Mouse (Mus musculus): ENCODE data around the gene Lactbl1.
A peak's percentile ranks its signal among the peaks of the same experiment; 100 is the strongest.

Lactbl1 gene

DNA sequence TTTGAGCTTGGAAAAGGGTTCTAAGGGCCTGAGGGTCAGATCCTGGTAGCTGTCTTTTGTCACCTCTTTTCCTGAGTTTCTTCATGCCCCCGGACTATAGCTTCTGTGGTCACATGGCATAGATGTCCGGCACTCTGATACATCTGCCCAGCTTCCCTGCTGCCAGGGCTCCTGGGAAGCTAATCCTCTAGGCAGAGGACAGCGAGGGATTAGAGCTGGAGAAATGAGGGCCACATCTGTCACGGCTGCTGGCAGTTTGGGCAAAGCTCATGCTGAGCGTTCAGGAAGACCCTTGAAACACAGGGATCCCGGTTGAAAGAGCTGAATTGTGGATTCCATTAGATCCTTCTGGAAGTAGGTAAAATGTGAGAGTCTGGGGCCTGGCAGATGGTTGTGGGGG lies at the start of gene Lactbl1:
TSS of gene Lactbl1 (plus strand) at position 234 of the 400 bp plus-strand sequence.
- no peak for DNase-seq (ENCODE audit: low read depth)

DNA sequence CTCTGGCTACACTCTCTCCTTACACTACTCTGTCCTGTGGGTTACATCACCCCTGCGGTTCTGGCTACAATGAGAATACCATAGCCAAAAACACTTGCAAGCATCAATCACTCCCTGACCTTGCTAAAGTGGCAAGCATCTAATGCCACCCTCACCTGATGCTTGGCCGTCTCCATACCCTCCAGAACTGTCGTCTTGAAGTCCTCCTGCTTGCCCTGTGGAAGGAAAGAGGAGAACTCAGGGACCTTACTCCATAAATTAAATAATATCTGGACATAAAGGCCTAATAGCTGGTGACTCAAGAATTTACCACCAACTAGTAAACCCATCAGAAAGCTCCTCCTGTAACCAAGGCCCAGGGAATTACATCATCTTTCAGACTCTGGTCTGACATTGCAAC lies 40.5 kb upstream of the Lactbl1 start:
- DNase-seq (ENCODE audit: low read depth): no peak

DNA sequence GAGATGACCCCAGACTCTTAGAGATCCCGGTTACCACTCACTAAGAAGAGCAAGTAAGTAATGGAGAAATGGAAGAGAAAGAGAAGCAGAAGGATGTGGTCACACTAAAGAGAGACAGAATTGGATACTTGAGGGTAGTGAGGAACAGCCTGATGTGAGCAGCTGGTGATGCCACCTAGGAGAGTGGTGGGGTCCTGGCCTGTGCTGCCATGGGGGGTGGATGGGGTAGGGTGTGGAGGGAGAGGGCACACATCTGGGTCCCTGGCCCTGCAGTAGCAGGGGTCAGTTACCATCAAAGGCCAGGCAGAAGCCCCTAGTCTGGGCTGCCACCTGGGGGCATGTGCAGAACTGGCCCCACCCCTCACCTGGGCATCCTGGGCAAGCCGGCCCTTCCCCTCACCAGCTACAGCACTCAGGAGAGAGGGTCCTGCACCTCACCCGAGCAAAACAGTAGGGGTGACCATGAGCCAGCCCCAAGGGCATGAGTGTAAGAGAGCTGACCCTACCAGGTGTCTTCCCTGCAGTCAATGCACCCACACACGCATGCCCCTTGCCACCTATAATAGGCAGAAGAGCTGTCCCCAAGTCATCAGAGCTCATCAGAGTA lies 35.1 kb upstream of the Lactbl1 start:
- no peak for DNase-seq (ENCODE audit: low read depth)

DNA sequence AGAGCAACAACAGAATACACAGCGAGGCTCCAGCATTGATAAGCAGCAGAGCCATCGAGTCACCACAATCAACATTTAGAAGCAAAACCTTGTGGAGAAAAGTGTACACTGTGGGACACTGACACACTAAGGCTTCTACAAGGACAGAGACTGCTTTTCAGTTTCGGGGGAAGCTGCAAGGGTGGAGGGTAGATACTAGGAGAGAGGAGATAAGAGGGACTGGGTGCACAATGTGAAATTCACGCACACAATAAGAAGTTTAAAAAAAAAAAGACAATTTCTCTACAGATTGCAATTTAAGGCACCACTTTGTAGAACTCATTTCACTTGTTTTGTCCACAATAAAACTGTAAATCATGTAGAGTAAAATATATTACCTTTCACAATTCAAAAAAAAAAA lies 34.4 kb upstream of the Lactbl1 start:
- no peak for DNase-seq (ENCODE audit: low read depth)

DNA sequence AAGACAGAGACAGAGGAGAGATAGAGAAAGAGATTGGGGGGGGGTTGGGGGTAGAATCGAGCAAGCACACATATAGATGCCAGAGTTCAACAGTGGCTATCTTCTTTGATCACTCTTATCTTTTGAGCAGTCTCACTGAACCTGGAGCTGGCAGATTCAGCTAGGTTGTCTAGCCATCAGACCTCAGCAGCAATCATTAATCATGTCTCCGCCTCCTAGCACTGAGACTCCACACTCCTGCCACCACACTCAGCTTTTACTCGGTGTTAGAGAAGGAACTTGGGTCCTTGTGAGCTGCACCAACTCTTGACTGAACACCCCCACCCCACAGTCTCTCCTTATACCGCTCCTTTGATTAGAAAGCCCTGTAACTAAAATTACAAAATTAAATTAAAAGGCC lies 30.3 kb upstream of the Lactbl1 start:
- DNase-seq (ENCODE audit: low read depth): no peak

DNA sequence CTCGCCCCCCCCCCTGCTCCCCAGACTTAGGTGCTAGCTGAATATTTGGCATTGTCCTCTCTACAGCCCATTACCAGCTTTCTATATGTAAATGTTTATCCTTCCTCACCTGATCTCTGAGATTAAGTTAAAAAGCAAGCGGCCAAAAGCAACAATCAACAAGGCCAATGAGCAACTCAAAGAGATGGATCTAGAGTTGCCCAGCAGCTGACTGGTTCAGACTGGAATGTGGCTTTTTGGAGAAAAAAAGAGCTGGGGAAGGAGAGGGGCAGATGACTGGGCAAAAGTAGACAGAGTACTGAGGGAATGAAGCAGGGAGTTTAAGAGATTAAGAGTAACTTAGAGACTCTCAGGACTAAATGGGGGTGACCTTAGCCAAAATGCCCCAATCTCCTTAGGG lies 28.4 kb upstream of the Lactbl1 start:
- peak; percentile 18 for DNase-seq (ENCODE audit: low read depth)

DNA sequence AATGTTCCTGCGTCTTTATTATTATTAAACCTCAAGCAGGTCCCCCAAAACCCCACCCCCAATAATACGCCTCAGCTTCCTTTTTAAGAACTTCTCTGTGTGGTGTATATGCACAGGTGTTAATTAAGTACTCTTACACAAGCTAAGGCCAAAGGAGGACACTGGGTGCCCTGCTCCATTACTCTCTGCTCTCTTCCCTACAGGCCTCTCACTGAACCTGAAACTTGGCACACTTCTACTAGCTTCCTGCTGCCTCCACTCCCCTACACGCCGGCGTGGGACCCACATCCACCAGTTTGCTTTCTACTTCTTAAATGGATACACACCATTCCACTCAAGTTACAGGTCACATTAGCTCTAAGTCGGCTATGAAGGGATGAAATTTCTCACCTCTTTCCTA lies 27.2 kb upstream of the Lactbl1 start:
- no peak for DNase-seq (ENCODE audit: low read depth)

DNA sequence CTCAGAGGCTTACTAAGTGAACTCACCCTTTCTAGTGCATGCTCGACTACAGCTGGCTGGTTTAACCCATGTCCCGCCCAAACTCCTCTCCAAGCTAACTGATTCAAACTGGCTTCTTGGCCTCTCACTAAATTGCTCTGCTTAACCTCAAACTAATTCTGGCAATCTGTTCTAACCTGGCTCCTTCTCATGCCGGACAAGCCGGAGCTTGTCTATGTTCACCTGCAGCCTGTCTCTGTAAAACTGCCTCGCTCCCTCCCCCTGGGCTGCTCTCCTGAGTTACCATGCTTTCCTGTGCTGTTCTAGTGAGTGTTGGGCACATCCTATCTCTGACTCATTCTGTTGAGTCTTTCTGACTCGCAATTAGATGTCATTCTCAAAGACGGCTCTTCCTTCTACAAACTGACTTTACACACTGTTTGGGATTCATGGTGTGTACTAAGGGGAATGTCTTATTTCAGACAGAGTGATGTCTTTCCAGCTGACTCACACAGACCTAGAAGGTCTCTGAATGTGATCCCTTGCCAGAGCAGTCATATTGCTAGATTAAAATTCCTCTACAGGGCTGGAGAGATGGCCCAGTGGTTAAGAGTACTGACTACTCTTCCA lies 24.0 kb upstream of the Lactbl1 start:
- DNase-seq (ENCODE audit: low read depth): no peak

DNA sequence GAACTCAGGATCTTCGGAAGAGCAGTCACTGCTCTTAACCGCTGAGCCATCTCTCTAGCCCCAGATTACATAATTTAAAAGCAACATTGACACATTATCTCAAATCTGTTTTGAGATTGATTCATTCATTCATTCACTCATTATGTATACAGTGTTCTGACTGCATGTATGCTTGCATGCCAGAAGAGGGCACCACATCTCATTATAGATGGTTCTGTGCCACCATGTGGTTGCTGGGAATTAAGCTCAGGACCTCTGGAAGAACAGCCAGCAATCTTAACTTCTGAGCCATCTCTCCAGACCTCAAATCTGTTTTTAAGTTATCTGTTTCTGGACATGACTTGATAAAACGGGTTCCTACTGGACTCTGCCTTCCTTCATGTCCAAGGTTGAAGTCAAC lies 22.6 kb upstream of the Lactbl1 start:
- no peak for DNase-seq (ENCODE audit: low read depth)

DNA sequence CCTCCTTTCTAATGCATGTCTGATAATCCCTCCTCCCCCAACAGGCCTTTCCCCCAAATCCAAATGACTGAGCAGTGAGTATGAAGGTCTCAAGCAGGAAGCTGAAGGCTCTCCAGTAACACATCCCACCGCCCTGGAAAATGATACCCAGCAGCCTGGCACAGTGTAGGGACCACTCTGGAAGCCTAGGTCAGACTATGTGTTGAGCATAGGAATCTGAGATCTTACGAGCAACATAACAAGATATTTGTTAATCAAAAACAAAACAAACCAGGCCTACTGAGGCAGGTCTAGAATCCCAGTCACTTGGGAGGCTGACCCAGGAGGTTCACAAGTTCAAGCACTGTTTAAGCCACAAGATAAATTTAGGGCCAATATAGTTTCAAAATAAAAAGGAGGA lies 21.9 kb upstream of the Lactbl1 start:
- no peak for DNase-seq (ENCODE audit: low read depth)

DNA sequence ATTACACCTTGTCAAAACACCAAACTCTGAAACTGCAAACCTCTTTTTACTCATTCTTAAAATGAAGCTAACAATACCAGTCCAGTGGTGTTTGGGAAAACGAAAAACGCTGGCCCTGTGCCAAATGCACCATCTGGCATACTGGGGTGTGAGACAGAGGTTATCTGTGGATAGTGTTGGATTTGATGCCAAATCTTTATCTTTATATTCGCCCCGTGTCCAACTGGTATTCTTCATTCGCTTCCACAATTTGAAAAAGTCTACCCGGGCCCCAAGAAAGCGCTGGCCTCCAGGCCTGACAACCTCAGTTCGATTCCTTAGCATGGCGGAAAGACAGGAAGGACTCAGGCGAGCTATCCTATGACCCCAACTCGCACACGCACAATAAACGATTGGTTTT lies 20.9 kb upstream of the Lactbl1 start:
- peak; percentile 25 for DNase-seq (ENCODE audit: low read depth)

DNA sequence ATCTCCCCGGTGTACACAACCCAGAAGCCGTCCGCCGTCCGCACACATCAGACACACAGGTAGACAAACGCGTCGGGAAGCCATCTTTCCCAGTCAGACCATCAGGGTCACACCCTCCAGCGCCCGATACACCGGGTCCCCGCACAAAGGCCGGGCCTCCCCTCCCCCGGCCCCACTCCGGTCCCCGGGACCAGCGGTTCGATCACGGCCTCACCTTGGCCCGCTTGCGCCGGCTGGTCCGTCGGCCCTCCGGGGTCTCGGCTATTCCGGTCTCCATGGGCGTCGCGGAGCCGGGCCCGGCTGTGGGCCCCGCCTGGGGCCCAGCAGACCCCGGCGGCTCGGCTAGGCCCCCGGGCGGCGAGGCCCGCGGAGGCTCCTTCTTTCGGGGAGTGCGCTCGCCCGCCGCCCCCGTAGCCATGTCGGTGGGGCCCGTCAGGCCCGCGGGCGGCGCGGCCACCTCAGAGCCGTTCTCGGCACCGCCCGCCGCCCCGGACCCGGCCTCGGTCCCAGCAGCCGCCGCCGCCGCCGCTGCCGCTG lies 20.3 kb upstream of the Lactbl1 start:
- DNase-seq (ENCODE audit: low read depth): no peak

DNA sequence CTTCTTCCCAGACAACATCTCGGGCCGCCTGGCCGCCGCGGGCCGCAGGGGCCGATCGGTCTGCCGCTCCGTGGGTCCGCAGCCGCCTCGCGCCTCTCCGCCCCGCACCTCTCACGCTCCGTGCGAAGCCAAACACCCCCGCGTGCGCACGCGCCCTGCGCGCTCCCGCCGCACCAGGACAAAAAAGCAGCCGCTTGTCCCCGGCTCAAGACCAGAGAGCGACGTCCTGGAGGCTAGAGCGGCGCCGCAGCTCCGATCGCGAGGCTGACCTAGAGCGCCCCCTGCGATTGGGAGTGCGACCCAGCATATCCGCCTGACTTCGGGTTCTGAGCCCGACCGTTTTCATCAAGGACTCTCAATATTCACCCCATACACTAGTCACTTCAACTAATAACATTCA lies 19.9 kb upstream of the Lactbl1 start, which contains the start of gene Kdm1a:
TSS of gene Kdm1a (minus strand) at position 156 of the 400 bp plus-strand sequence.
- peak; percentile 72 for DNase-seq (ENCODE audit: low read depth)

DNA sequence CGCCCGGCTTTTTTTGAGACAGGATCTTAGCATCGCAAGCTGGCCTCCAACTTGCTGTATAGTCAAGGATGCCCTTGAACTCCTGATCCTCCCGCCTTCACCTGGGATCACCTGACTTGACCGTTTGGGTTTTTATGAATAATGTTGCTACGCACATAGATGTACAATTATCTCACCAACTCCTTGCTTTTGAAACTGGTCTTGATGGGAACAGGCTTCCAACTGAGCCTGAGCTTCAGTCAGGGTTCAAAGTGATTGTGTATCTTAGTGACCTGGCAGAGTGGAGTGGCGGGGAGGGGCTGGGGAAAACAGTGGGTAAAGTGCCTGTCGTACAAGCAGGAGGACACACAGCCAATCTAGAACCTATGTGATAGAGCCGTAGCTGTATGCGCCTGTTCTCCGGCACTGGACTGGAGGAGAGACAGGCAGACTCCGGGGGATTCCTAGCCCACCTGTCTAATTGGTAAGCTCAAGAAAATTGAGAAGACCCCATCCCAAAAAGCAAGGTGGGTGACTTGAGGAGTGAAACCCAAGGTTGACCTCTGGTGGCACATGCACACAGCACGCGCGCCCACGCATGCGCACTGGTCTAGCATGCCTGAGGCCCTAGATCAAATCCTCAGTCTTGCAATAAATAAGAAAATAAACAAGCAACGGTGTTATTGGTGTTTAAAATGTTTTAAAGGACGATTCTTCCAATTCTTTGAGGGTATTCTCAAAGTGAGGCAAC lies 16.5 kb upstream of the Lactbl1 start:
- no peak for DNase-seq (ENCODE audit: low read depth)

DNA sequence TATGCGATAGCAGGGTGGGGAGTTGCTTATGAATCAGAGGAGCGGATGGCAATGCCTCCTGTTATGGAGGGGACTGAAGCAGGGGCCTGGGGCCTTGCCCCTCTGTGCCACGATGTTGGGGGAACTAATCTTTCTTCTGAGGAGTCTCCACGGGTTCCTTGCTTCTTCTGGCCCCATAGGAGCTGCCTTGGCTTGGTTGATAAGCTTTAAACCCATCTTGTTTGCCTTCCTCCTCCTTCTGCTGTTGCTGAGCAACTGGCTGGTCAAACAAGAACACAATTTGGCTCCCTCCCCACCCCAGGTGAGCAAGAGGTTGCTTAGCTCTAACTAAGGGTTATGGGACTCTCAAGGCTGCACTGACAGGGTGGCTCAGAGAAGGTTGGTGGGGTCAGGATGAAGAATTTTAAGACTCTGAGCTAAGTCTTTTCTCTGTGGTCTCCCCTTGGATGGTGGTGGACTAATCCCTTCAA lies 12.0 kb upstream of the Lactbl1 start, which contains the start of gene Tex46:
TSS of gene Tex46 (plus strand) at position 51 of the 470 bp plus-strand sequence.
- no peak for DNase-seq (ENCODE audit: low read depth)

DNA sequence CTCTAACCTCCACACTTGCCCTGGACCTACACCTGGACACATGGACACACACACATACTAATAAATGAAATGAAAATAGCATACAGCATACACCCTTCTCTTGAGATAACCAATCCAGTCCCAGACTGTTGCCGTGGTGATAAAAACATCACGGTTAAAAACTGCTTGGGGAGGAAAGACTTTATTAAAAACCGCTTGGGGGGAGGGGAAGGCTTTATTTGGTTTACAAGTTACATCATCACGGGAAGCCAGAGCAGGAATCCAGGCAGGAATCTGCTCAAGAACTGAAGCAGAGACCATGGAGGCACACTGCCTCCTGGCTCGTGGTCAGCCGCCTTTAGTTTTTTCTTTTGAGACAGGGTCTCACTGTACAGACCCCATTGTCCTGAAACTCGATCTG lies 8.8 kb upstream of the Lactbl1 start:
- DNase-seq (ENCODE audit: low read depth): no peak

DNA sequence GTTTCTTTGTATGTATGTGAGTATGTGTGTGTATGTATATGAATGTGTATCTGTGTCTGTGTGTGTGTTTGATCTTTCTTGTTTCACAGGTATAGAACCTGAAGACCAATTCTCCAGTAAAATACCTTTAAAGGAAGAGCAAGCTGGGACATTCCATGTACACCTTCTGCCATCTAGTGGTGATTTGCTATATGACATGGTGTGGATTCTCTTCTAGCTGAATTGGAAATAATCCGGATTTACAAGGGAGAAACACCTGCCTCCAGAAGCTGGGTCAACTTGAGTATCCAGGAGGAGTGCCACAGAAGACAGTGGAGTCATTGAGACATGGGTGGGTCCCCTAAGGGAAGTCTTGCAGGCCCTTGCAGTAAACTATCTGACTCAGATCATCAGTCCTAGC lies 1.1 kb upstream of the Lactbl1 start:
- DNase-seq (ENCODE audit: low read depth): peak; percentile 36

DNA sequence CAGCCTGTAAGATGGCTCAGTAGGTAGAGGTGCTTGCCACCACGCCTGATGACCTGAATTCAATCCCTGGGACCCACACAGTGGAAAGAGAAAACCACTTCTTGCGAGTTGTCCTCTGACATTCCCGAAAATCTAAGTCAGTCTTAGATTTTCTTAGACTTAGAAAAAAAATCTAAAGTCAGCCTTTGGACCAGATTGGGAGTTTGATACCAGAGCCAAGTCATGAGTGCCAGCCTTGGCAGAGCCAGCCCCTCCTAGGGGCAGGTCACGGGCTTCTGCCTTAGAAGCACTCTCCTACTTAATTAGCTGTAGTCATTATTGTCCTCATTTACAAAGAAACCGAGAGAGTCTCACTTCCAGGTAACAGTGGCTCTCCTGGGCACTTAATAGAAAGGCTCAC lies 465 bp upstream of the Lactbl1 start:
- DNase-seq (ENCODE audit: low read depth): no peak

DNA sequence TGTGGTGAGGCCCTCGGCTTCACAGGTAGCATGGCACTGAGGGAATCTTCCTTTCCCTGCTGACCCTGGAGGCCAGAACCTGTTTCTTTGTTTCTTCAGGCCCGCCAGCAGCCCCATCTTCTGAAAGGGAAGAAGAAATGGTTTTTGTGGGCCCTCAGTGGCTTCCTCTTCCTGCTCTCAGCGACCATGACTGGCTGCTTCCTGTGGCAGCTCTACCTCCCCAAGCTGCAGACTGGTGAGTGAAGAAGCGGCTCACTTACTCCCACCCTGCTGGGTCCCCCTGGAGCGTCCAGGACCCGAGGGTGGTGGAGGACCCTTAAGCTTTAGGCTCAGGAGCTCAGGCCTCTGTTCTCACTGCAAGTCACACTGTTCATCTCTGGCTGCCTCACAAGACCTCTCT lies 4.2 kb downstream of the Lactbl1 start:
- no peak for DNase-seq (ENCODE audit: low read depth)

DNA sequence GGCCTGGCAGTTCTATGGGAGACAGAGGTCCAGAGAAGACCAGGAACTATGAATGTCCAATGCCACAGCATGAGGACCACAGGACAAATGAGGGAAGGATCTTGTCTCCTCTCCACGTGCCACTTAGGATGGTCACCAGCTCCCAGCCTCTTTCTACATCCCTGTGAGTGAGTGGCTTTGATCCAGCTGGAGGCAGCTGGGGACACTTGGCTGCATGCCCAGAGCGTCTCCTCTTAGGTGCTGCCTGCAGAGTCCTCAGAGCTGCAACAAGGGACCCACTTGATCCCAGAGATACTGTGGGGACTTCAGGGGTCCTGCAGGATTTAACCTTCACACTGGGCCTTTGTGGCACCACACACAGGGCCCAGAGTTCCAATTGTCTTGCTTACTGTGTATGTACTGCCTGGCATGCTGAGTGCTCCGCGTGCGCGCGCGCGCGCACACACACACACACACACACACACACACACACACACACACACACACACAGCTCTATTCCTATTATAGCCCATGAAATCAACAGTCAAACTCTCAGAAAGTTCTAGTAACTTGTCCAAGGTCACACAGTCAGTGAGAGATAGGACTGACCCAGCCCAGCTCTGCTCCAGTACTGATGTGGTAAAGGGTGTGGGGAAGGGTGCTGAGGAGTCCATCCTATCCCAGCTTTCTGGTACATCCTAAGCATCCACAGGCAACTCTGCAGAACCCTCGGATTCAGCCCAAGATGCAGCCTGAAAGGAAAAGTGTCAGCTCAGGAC lies 9.0 kb downstream of the Lactbl1 start:
- no peak for DNase-seq (ENCODE audit: low read depth)

DNA sequence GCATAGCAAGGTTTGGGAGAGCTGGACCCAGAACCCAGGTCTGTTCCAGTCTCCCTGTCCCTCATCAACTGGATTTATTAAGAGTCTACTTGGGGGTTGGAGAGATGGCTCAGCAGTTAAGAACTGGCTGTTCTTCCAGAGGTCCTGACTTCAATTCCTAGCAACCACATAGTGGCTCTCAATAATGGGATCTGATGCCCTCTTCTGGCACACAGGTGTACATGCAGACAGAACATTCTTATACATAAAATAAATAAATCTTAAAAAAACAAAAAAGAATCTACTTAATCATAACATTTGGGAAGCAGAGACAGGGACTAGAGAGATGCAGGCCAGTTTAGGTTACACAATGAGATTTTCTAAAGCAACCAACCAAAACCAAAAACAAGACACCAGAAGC lies 13.6 kb downstream of the Lactbl1 start:
- no peak for DNase-seq (ENCODE audit: low read depth)

DNA sequence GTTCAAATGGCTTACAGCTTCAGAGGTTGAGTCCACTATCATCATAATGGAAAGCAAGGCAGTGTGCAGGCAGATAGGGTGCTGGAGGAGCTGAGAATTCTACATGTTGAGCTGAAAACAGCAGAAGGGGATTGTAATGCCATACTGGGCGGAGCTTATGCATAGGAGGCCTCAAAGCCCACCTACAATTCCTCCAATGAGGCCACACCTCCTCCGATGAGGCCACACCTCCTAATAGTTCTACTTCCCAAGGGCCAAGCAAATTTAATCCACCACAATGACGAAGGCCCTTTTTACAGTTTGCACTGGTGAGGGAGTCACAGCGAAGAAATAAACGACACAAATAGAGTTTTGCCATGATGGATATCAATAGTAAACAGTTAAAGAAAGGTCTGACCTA lies 14.1 kb downstream of the Lactbl1 start:
- no peak for DNase-seq (ENCODE audit: low read depth)
